Mouse (Mus musculus) MEL (cell line): Measurements from ENCODE around the gene Trem1. TPM values are rescaled to one million over a fixed set of nuclear protein-coding genes. Genes with fewer than 3 reads are reported as not detected.

ENCODE experiments used
- DNase-seq: peaks from one replicate; pipeline ENCODE4 v3.0.0; 2011; ENCODE audit warnings: low read depth, low spot score
- H3K27ac ChIP-seq: 2 replicates; pipeline ENCODE4 v1.5.1; 2012; ENCODE audit warnings: low read depth, mild to moderate bottlenecking, control low read depth, low read length, moderate library complexity; ENCODE audit not compliant: control insufficient read depth
- H3K27me3 ChIP-seq, 2 experiments: fragments of 150-350 bp in 1 of 2; sonication (generic) in 1 of 2; 2 replicates each; pipeline ENCODE4 v1.6.1; 2012; ENCODE audit warnings: low read length in 2 of 2, mild to moderate bottlenecking in 2 of 2, improper control_type of control experiment in 1 of 2, moderate library complexity in 1 of 2; ENCODE audit not compliant: insufficient read depth in 2 of 2, control insufficient read depth in 1 of 2
- H3K36me3 ChIP-seq, 2 experiments: 2 replicates each; pipeline ENCODE4 v1.6.1; 2012 to 2014; ENCODE audit warnings: low read length in 2 of 2, improper control_type of control experiment in 1 of 2, inconsistent platforms in 1 of 2, mild to moderate bottlenecking in 1 of 2; ENCODE audit not compliant: insufficient read depth in 2 of 2, control insufficient read depth in 1 of 2
- H3K4me1 ChIP-seq, 2 experiments: fragments of 150-350 bp in 1 of 2; sonication (generic) in 1 of 2; 2 replicates each; pipeline ENCODE4 v1.6.1; 2012; ENCODE audit warnings: low read length in 2 of 2, improper control_type of control experiment in 1 of 2, mild to moderate bottlenecking in 1 of 2; ENCODE audit not compliant: insufficient read depth in 2 of 2, control insufficient read depth in 1 of 2
- H3K4me3 ChIP-seq, 2 experiments: fragments of 150-350 bp in 1 of 2; sonication (generic) in 1 of 2; 2 replicates each; pipeline ENCODE4 v1.5.1; 2012; ENCODE audit warnings: low read depth in 2 of 2, low read length in 2 of 2, mild to moderate bottlenecking in 2 of 2, moderate library complexity in 2 of 2, control low read depth in 1 of 2, improper control_type of control experiment in 1 of 2; ENCODE audit not compliant: control insufficient read depth in 1 of 2, insufficient read depth in 1 of 2
- H3K79me2 ChIP-seq: 2 replicates; pipeline ENCODE4 v1.6.1; 2012; ENCODE audit warnings: mild to moderate bottlenecking, low read length, moderate library complexity; ENCODE audit not compliant: control insufficient read depth, poor library complexity, insufficient read depth
- H3K9ac ChIP-seq: 2 replicates; pipeline ENCODE4 v1.6.1; 2012; ENCODE audit warnings: low read depth, mild to moderate bottlenecking, control low read depth, low read length, moderate library complexity; ENCODE audit not compliant: control insufficient read depth, poor library complexity, severe bottlenecking
- H3K9me3 ChIP-seq: fragments of 150-350 bp; sonication (generic); replicated peaks from 2 replicates; pipeline ENCODE4 v1.6.1; 2012; ENCODE audit warnings: mild to moderate bottlenecking, low read length, improper control_type of control experiment, moderate library complexity; ENCODE audit not compliant: insufficient read depth
- CTCF ChIP-seq, 3 experiments: IDR thresholded peaks in 2 of 3; conservative IDR thresholded peaks in 1 of 3; 2 replicates each; pipeline ENCODE4 v1.5.1; 2011 to 2012; ENCODE audit warnings: low read length in 3 of 3, low read depth in 2 of 3, mild to moderate bottlenecking in 2 of 3, improper control_type of control experiment in 1 of 3, inconsistent platforms in 1 of 3, mixed read lengths in 1 of 3, moderate library complexity in 1 of 3; ENCODE audit not compliant: control insufficient read depth in 1 of 3, insufficient read depth in 1 of 3, poor library complexity in 1 of 3, severe bottlenecking in 1 of 3
- E2F4 ChIP-seq: IDR thresholded peaks from 2 replicates; pipeline ENCODE4 v1.6.1; 2011; ENCODE audit warnings: low read depth, low read length, improper control_type of control experiment, borderline replicate concordance
- ELF1 ChIP-seq: IDR thresholded peaks from 2 replicates; pipeline ENCODE4 v1.6.1; 2014; ENCODE audit warnings: low read depth, mild to moderate bottlenecking, inconsistent platforms, low read length, improper control_type of control experiment, moderate library complexity
- ETS1 ChIP-seq: IDR thresholded peaks from 2 replicates; pipeline ENCODE4 v1.6.1; 2012; ENCODE audit warnings: low read depth, mild to moderate bottlenecking, inconsistent platforms, low read length, improper control_type of control experiment, moderate library complexity
- JUND ChIP-seq: IDR thresholded peaks from 2 replicates; pipeline ENCODE4 v1.6.1; 2011; ENCODE audit warnings: low read depth, mild to moderate bottlenecking, improper control_type of control experiment, low read length
- MAFK ChIP-seq: IDR thresholded peaks from 2 replicates; pipeline ENCODE4 v1.6.1; 2011; ENCODE audit warnings: low read depth, mild to moderate bottlenecking, low read length, improper control_type of control experiment, borderline replicate concordance
- MAZ ChIP-seq: IDR thresholded peaks from 2 replicates; pipeline ENCODE4 v1.6.1; 2012; ENCODE audit warnings: low read depth, mild to moderate bottlenecking, inconsistent platforms, low read length, improper control_type of control experiment
- MEF2A ChIP-seq: IDR thresholded peaks from 2 replicates; pipeline ENCODE4 v1.6.1; 2014; ENCODE audit warnings: low read depth, mild to moderate bottlenecking, inconsistent platforms, low read length, improper control_type of control experiment; ENCODE audit not compliant: poor library complexity, insufficient replicate concordance, severe bottlenecking; ENCODE audit errors: extremely low read depth
- MYC ChIP-seq: IDR thresholded peaks from 2 replicates; pipeline ENCODE4 v1.6.1; 2011; ENCODE audit warnings: low read depth, mild to moderate bottlenecking, low read length, improper control_type of control experiment, moderate library complexity
- NELFE ChIP-seq: IDR thresholded peaks from 2 replicates; pipeline ENCODE4 v1.6.1; 2011; ENCODE audit warnings: low read depth, low read length, improper control_type of control experiment
- NRF1 ChIP-seq: IDR thresholded peaks from 2 replicates; pipeline ENCODE4 v1.6.1; 2014; ENCODE audit warnings: low read depth, mild to moderate bottlenecking, inconsistent platforms, low read length, improper control_type of control experiment, moderate library complexity; ENCODE audit not compliant: poor library complexity, insufficient read depth, severe bottlenecking
- POLR2AphosphoS2 ChIP-seq: IDR thresholded peaks from 2 replicates; pipeline ENCODE4 v1.6.1; 2011; ENCODE audit warnings: low read length, improper control_type of control experiment
- RAD21 ChIP-seq: IDR thresholded peaks from 2 replicates; pipeline ENCODE4 v1.6.1; 2011; ENCODE audit warnings: mild to moderate bottlenecking, low read depth, low read length, improper control_type of control experiment
- SIN3A ChIP-seq: IDR thresholded peaks from 2 replicates; pipeline ENCODE4 v1.6.1; 2012; ENCODE audit warnings: low read length, improper control_type of control experiment, inconsistent platforms
- SMC3 ChIP-seq: IDR thresholded peaks from 2 replicates; pipeline ENCODE4 v1.6.1; 2011; ENCODE audit warnings: low read depth, low read length, improper control_type of control experiment
- TBP ChIP-seq: IDR thresholded peaks from 2 replicates; pipeline ENCODE4 v1.8.0; 2011; ENCODE audit warnings: low read depth, low read length, improper control_type of control experiment
- USF1 ChIP-seq: IDR thresholded peaks from 2 replicates; pipeline ENCODE4 v1.6.1; 2014; ENCODE audit warnings: low read depth, mild to moderate bottlenecking, inconsistent platforms, low read length, improper control_type of control experiment, moderate library complexity
- USF2 ChIP-seq, 2 experiments: IDR thresholded peaks; 2 replicates each; pipeline ENCODE4 v1.6.1; 2011 to 2012; ENCODE audit warnings: improper control_type of control experiment in 2 of 2, low read length in 2 of 2, borderline replicate concordance in 1 of 2, inconsistent platforms in 1 of 2, low read depth in 1 of 2, mild to moderate bottlenecking in 1 of 2; ENCODE audit not compliant: insufficient read depth in 1 of 2
- ZC3H11A ChIP-seq: IDR thresholded peaks from 2 replicates; pipeline ENCODE4 v1.6.1; 2012; ENCODE audit warnings: low read depth, mild to moderate bottlenecking, inconsistent platforms, low read length, improper control_type of control experiment
- ZKSCAN1 ChIP-seq: IDR thresholded peaks from 2 replicates; pipeline ENCODE4 v1.6.1; 2012; ENCODE audit warnings: low read depth, mild to moderate bottlenecking, inconsistent platforms, low read length, improper control_type of control experiment, moderate library complexity
- ZMIZ1 ChIP-seq: IDR thresholded peaks from 2 replicates; pipeline ENCODE4 v1.6.1; 2012; ENCODE audit warnings: low read depth, mild to moderate bottlenecking, inconsistent platforms, low read length, improper control_type of control experiment, moderate library complexity
- polyA plus RNA-seq, 2 experiments: library from polyadenylated mRNA; stranded (reverse) in 1 of 2; unstranded in 1 of 2; fragments of >175 nt in 1 of 2; fragments of >200 nt in 1 of 2; gene quantifications; 2 replicates each; pipeline versions ENCODE4 v1.2.1 to v1.2.4; 2012; ENCODE audit warnings: low replicate concordance in 2 of 2, low read depth in 1 of 2; ENCODE audit not compliant: insufficient read length in 2 of 2, insufficient read depth in 1 of 2, missing spikeins in 1 of 2
- total RNA-seq: library from RNA; depleted of rRNA; stranded (reverse); fragments of 300-350 nt; gene quantifications from 2 replicates; pipeline ENCODE4 v1.2.3, GENCODE M21; 2012

Gene Trem1
- total and polyA plus RNA-seq, 3 experiments, result 0.06 TPM; not detected in 2

- peaks cover 0 to 15% of the 10 kb centered on the region in 2 experiments; a peak in 2 of 4 replicates for H3K36me3 ChIP-seq
- H3K79me2 ChIP-seq, result no peaks in the 10 kb centered on the region
- no peak overlapping the region for H3K9ac ChIP-seq
- no peak overlapping the region for H3K4me3 ChIP-seq
- TF ChIP-seq MAZ (no peak), SIN3A (no peak), E2F4 (no peak), NRF1 (no peak), ETS1 (no peak), USF1 (no peak)
- H3K27me3 ChIP-seq, result no peaks in the 10 kb centered on the region
- no peak overlapping the region for H3K27ac ChIP-seq
- no peaks in the 10 kb centered on the region for H3K9me3 ChIP-seq
- no peak for DNase-seq
- peaks cover 16 to 26% of the 10 kb centered on the region in 2 experiments for H3K4me1 ChIP-seq
Measured at GRCm38 (mm10) chr17:48281739-48282085, 49.1 kb downstream of the Trem1 start.

- Histone ChIP-seq H3K4me1 (no peaks in the 10 kb centered on the region), H3K27me3 (no peaks in the 10 kb centered on the region), H3K9me3 (no peaks in the 10 kb centered on the region), H3K9ac (no peak overlapping the region), H3K79me2 (no peaks in the 10 kb centered on the region), H3K4me3 (no peak overlapping the region), H3K27ac (no peak overlapping the region), H3K36me3 (no peaks in the 10 kb centered on the region; a peak in 1 of 4 replicates)
- TF ChIP-seq CTCF (IDR thresholded peaks at IDR 0.05 in 2 of 3, conservative IDR thresholded peaks at IDR 0.05 in 1 of 3; ENCODE audit: control insufficient read depth in 1 of 3, insufficient read depth in 1 of 3, low read depth in 2 of 3, low read length in 3 of 3, poor library complexity in 1 of 3, severe bottlenecking in 1 of 3), result peak; percentile 41 to 57 (median 52)
- no peak for TF ChIP-seq JUND
- no peak for TF ChIP-seq ZMIZ1
- no peak for TF ChIP-seq E2F4
- peak; percentile 46 for TF ChIP-seq RAD21
- no peak for TF ChIP-seq POLR2AphosphoS2
- peak; percentile 25 for TF ChIP-seq ZC3H11A
- no peak for TF ChIP-seq TBP
- TF ChIP-seq MAFK, result no peak
- no peak for TF ChIP-seq USF1
- TF ChIP-seq MAZ, result no peak
- TF ChIP-seq MEF2A, result no peak
- TF ChIP-seq SMC3, result peak; percentile 47
- TF ChIP-seq MYC, result no peak
- no peak for TF ChIP-seq USF2 (IDR thresholded peaks at IDR 0.05; ENCODE audit: borderline replicate concordance in 1 of 2, insufficient read depth in 1 of 2, low read depth in 1 of 2, low read length in 2 of 2)
- no peak for TF ChIP-seq ELF1
- no peak for TF ChIP-seq NELFE
- TF ChIP-seq ZKSCAN1, result no peak
- peak; percentile 50 for DNase-seq
Measured at GRCm38 (mm10) chr17:48286765-48287164, 54.2 kb downstream of the Trem1 start.
